Mouse (Mus musculus) cerebellum, adult 9-10 months (tissue): ENCODE measurements around the gene Alms1.
"Not testable (repeated sequence)": the region's sequence is repeated elsewhere in the genome, so short reads cannot be mapped to it uniquely, and the experiment has no call there.

Experiments
- DNase-seq: peaks from one replicate; pipeline ENCODE4 v3.0.0; 2022

Gene Alms1

DNA sequence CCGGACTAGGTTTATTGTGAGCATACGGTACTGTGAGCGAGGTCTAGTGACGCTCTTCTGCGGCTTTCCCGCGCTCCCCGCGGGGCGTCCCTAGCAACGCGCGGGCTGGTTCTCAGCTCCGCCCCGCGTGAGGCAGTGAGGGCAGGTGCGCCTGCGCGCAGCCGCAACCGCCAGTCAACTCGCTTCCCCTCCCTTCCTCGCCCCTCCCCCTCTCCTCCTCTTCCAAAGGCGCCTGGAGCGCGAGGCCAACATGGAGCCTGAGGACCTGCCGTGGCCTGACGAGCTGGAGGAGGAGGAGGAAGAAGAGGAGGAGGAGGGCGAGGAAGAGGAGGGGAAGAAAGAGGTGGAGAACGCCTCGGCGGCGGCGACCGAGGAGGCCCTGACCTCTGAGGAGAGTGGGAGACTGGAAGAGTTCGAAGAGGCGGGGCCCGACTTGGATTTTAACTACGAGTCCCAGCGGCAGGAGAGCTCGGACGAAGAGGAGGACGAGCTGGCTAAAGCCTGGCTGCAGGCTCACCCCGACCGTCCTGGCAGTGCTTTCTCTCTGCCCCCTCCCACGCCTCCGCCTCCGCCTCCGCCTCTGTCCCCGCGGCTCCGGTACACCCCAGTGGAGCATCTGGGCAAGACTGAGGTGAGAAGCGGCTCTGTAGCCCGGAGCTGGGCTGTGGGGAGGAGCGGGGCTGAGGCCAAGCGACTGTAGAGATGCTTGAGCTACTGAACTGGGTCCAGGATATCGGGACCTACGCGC lies at the start of gene Alms1:
Gene Alms1, plus strand, starts transcription at position 136 of the 748 bp plus-strand sequence.
- peak; percentile 93 for DNase-seq

DNA sequence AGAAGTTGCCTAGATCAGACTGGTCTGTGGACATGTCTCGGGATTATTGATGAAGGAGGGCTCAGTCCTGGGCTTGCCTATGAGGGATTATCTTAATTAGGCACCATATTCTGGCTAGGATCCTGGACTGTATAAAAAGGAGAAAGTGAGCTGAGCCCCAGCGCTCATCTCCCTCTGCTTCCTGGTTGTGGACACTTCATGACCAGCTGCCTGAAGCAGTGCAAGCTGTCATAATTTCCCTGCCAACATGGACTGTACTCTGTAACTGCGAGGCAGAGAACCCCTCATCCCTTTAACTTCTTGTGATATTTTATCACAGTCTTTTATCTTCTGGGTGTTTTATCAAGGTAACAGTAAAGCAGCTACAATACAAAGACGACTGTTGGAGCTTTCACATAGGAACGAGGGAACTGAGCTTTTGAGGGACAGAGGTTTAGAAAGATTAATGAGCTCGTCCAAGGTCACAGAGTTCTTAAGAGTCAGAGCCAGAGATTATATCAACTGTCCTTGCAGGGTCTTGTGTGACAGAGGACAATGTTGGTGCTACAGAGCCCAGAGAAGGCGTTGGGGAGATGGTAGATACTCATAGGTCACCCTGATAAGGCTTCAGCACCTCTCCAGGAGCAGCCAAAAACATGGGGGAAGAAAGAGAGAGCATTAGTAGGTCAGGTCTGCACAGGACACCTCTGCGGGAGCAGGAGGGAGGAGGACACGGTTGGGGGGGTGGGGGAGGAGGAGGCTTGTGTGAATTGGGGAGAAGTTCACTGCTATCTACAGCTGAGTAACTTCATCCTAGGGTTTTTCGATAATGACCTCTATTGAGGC lies 43.8 kb upstream of the Alms1 start:
- DNase-seq = peak; percentile 80

DNA sequence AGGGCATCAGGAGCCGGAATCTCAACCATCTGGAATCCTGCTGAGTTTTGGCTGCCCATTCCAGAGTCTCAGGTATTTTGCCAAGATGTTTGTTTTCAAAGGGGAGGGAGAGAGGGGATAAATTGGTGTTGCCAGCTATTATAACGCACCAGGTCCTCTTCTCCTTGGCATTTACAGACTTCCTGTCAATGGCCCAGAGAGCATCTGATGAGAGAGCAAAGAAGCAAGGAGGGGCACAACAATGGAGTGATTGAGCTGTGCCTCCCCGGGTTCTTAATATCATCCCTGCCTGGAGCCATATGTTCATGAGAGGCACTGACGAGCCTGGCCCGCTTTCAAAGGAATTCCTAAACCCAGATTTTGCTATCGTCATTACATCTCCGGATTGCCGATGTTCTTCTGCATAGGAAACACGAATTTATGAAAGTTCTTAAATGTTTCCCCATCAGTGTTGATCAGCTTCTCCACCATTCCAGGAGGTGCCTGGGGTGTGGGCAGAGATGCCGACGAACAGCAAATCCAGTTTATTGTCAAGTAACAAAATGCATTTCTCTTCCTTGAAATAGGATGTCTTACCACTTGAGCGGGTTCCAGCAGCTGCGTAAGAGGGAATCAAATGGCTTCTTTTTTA lies 43.0 kb upstream of the Alms1 start:
- peak; percentile 95 for DNase-seq

DNA sequence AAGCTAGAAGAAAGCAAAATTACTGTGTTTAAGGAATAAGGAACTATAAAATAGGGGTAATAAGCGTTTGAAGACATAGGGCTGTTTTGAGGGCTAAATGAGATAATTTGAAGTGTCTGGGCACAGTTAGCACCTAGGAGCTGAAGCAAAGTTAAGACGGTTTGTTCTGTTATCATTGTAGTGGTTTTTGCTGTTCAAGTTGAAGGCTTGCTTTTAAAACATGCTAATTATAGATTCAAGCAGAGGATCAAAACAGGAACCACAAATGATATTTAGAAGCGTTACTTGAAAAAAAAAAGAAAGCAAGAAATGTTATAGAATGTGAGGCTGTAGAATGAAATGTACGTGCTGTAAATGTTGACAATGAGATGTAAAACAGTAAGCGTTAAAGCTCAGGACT lies 39.7 kb upstream of the Alms1 start:
- no peak for DNase-seq

DNA sequence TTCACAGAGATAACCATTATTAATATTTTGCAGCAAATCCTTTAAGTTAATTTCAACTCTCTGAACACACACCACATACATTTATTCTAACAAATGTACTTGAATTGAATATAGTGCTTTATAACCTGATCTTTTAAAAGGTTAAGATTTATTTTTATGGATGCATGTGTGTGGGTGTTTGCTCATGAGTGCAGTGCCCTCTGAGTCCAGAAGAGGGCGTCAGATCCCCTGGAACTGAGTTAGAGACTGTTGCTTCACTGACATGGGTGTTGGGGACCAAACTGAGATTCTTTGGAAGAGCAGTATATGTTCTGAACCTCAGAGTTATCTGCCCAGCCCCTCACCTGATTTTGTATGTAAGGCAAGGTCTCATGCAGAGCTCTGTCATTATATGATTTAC lies 25.0 kb upstream of the Alms1 start:
- DNase-seq = no peak

DNA sequence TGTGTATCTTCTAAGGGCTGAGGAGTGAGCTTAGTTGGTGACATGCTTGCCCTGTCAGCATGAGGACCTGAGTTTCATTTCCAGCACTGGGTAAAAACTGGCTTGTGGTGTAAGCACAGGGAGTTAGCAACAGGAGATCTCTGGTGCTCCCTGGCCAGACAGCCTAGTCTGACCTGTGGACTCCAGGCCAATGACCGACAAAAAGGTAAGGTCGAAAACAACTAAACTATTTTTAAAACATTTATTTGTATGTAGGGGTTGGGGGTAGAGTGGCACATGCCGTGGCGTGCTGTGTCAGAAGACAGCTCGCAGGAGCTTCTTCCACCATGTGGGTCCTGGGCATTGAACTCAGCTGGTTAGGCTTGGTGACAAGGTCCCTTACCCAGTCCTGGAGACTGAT lies 14.5 kb upstream of the Alms1 start:
- no peak for DNase-seq

DNA sequence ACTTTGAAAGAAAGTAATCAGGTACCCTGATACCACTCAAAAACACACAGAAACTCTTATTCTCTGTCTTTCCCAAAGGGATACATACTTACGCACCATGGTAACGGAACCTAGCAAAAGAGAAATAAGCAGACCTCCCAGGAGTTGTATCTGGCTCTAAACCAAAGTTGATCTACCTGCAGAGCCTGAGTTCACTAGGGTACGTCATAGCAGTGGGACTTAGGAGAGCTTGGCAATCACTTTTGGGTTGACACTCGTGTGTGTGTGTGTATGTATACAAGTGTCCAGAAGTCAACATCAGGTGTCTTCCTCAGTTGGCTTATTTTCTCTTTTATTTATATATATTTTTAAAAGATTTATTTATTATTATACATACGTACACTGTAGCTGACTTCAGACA lies 5.6 kb upstream of the Alms1 start:
- no peak for DNase-seq

DNA sequence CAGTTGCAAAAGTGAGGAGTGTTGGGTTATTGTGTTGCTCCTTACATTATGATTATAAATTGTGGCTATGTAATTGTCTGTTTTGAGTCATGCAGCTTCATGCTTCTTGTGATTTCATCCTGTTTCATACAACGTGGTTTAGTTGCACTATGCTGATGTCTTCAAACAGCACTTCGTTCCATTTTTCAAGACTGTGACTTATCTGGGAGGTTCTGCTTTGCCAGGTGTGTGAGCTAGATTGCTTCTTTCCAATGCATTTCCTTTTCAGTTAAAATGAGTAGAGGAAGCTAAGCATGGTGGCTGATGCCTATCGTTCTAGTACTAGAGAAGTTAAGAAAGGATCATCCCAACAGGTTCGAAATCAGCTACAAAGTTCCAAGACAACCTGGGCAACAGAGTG lies 2.7 kb upstream of the Alms1 start:
- no peak for DNase-seq

DNA sequence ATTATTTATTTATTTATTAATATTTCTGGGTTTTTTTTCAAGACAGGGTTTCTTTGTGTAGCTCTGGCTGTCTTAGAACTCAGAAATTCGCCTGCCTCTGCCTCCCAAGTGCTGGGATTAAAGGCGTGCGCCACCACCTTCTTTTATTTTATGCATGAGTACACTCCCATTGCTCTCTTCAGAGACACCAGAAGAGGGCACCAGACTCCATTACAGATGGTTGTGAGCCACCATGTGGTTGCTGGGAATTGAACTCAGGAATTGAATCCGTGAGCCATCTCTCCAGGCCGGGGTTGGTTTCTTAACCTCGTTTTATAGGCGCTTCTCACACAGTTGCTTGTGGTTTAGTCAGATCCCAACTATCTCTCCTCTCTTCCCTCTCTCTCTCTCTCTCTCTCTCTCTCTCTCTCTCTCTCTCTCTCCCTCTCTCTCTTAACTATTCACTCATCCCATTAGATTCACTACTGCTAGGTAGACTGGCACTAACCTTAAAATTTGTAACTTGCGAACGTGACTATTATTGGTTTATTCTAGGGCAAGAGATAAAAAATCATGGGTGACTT lies 445 bp upstream of the Alms1 start:
- DNase-seq = peak; percentile 69

DNA sequence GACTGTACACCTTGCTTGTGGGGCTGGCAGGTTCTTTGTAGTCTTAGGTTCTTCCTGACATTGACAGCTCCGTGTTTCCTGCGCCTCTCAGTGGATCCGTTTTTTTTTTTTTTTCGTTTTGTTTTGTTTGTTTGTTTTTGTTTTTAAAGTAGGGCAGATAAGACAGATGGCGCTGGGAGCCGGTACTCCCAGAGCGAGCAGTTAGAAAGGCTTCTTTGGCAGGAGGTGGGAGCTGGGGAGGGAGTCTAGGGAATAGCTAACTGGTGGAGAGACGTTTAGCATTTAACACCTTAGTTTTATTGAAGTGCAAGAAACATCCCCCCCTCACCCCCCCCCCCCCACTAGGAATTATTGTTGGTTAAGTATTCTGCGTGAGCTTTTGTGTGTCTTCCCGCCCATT lies 833 bp downstream of the Alms1 start:
- no peak for DNase-seq

DNA sequence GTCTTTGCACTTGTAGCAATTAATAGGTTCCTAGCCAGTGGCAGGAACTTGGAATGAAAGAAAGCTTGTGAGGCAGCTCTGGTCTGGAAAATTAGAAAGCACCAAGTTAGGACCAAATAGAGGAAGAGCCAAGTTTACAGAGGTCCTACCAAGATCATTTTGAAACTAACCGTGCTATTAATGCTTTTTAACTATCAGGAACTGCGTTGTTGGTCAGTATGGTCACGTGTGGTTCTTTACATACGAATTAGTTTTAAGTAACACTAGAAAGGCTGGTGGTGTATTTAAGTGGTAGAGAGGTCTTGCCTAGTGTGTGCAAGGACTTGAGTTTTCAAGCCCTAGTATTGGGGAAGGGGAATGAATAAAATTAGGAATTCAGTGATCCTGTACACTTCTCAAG lies 1.2 kb downstream of the Alms1 start:
- DNase-seq = peak; percentile 39

DNA sequence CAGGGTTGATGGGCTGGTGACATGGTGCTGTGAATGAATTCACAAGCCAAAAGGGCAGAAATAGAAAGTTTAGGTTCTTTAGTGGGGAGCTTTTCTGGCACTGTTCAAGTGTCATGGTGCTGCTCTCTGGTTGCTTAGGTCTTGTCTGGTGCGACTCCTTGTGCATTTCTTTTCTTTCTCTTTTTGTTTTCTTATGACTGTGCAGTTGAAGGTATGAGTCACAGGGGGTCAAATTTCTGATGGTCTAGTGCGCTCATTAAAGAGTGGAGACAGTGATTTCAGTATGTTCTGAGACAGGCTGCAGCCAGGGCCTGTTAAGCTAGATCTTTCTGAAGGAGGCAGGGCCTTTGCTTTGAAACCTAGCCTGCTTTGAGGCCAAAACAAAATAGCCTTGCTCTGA lies 2.8 kb downstream of the Alms1 start:
- DNase-seq = no peak

DNA sequence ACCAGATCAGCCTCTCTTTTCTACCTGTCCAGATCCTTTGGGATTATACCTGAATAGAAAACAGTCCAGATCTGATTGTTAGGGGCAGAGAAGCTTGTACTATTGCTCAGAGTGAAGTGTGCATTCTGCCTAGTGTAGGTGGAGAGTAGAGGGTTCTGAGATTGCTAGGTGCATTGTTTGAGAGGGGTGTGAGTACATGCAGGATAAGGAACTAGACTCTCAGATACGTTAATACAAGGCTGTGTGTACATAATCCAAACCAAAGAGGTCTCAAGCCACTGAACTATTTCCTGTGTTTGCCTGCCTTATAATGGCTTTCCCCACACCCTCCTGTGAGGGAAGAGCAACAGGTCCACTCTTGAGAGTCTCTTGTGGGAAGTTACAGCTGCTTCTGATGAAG lies 12.0 kb downstream of the Alms1 start:
- no peak for DNase-seq

DNA sequence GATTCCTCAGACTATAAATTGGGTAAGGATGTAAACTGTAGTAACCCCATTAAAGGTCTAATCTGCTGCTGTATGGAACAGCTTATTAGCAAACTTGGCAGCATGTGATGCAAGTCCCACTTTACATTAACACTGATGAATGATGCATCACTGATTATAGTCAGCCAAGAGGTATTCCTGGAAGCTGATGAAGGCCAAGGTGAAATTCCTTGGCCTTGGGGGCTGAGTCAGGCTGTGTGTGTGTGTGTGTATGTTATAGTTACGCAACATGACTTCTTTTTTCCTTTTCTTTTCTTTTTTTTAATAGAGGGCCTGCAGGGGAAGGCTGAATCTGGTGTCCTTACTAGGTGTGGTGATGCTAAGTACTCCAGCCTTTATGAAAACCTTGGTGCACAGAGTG lies 23.2 kb downstream of the Alms1 start:
- no peak for DNase-seq

DNA sequence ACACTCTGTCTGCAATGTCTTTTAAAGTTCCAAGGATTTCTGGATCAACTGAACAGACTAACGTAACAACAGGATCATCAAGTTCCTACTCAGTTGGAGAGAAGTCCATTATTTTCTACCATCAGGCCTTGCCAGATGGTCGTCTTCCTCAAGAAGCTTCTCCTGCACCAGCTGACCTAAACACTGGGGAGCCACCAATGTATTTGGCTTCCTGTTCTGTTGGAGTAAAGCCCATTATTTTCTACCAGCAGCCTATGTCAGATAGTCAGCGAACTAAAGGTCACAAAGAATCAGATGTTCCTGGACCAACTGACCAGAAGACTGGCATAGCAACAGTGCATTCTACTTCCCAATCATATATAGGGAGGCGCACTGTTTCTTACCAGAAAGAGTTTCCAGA lies 33.5 kb downstream of the Alms1 start:
- peak; percentile 80 for DNase-seq

DNA sequence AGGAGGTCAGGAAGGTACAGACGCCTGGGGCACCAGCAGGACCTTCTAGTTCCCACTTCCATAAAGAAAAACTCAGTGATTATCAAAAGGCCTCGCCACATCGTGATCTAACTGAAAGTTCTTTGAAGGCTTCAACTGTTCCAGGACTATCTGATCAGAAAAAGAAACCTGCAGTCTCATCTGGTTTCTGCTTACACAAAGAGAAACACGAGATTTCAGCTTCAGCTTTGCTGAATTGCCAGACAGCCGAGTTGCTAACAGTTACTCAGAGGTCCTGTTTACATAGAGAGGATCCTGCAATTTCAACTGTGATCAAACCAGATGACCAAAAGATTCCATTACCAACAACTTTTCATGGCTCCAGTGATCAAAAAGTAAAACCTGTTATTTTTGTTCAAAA lies 34.3 kb downstream of the Alms1 start:
- DNase-seq = no peak

DNA sequence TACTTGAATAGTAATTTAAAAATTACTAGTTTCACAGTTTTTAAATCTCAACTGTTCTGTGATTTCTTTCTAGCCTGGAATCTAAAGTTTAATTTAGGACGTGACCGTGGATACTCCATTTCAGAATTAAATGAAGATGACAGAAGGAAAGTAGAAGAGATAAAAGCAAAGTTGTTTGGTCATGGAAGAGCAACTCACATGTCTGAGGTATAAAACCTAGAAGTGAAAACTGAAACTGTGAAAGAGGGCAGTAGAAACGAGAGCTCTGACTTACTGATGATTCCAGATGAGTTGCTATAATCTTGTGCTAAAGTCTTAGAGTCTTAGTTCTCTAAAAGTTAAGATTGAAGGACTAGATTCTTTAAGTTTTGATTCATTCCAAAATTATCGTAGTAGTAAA lies 37.2 kb downstream of the Alms1 start:
- no peak for DNase-seq

DNA sequence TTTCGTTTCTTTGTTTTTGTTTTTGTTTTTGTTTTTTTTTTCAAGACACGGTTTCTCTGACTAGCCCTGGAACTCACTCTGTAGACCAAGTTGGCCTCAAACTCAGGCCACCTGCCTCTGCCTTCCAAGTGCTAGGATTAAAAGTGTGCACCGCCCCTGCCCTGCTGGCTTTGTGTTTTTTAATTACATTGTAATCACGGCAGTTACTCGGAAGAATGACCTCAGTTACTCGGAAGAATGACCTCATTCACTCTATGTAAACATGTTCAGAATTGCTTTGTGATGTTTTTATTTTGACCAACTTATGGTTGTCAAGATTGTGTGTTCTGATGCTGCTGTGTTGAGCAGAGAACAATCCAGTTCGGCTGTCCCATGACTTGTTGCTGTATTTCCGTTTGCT lies 45.8 kb downstream of the Alms1 start:
- DNase-seq = no peak

DNA sequence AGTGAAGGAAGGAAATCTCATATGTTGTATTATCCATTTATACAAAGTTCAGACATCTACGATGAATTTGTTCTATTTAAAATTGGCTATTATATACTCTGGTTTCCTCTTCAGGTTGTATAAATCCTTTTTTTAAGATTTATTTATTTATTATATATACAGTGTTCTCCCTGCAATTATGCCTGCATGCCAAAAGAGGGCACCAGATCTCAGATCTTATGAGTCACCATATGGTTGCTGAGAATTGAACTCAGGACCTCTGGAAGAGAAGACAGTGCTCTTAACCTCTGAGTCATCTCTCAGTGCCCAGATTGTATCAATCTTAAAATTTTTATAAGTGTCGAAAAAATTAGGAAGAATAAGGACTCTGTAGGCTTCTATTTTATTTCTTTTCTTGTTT lies 65.9 kb downstream of the Alms1 start:
- peak; percentile 15 for DNase-seq

DNA sequence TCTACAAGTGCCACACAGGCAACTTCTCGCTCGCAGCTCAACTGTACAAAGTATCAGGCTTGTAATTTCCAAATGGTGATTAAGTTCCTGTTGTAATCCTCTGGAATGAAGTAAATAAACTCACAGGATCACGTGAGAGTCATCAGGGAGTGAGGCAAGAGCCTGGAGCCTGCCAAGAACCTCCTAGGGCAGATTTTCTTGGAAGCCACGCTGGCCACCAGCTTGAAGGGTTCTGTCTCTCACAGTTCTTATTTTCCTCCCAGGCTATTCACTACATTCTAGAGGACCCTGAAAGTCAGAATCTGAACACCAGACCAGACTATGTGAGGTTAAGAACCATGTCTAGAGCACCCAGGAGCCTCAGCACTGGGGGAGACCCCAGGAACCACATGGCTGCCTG lies 114.6 kb downstream of the Alms1 start:
- not testable (repeated sequence) for DNase-seq

DNA sequence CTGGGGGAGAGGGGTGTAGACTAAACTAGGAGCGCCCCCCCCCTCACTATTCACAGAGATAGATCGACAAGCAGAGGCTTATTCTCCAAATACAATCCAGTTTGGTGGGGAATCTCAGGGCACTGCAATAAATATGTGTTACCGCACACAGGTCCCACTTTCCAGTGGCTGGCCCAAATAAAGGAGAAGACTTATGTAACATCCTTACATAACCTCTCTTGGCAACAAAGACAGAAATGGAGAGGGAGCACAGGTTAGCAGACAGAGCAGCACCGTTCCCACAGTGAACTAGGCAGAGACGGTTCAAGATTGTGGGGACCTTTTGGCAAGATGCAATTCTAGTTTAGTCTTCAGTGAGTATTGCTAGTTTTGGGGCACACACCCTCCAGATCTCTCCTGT lies 121.9 kb downstream of the Alms1 start:
- peak; percentile 49 for DNase-seq

DNA sequence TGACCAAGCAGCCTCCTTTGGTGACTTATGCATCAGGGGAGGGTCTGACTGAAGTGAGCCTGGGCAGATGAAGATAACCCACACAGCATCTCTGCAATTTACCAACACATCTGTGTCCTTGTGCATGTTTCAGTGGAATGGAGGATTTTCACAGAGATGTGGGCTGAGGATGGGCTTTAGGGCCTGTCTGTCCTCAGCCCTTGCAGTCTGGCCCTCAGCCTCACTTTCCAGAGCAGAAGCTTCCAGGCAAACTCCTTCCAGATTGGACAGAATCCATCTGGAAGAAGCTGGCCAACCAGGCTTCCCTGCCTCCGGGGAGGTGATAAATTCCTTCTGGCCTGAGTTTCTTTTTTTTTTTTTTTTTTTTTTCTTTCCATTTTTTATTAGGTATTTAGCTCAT lies 122.3 kb downstream of the Alms1 start:
- DNase-seq = not testable (repeated sequence)

DNA sequence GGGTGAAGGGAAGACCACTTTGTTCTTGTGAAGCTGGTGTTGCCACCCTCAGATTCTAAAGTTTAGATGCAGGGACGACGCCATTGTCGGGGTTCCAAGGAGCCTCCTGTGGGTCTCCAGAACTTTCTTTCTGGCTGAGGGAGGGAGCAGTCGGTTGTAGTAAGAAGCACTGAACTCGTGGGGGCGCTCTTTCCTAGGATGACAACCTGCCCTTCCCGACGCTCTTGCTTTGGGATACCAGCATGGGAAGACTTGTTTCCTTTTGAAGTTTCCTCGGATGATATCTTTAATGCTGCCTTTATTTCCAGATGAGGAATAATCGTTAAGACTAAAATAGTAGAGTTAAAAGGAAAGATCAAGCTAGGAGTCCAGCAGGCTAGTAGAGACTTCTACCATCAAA lies 125.8 kb downstream of the Alms1 start, which contains the start of gene Nat8f7:
Gene Nat8f7, minus strand, starts transcription at position 101 of the 400 bp plus-strand sequence.
- not testable (repeated sequence) for DNase-seq
